Mouse (Mus musculus) retina, postnatal 1 day (tissue): ENCODE data around the gene Knstrn.

Experiments used
- DNase-seq: peaks from one replicate; pipeline ENCODE4 v3.0.0-alpha.2; 2012

Gene Knstrn

GRCm38 (mm10) chr2:118790551-118791525 is 23.0 kb upstream of the Knstrn start:
- peak; percentile 73 for DNase-seq

GRCm38 (mm10) chr2:118791591-118792258 is 22.1 kb upstream of the Knstrn start:
- DNase-seq, result no peak

- DNase-seq, result no peak
Measured at GRCm38 (mm10) chr2:118792259-118792613, 21.6 kb upstream of the Knstrn start.

GRCm38 (mm10) chr2:118793636-118794035 is 20.2 kb upstream of the Knstrn start:
- no peak for DNase-seq

GRCm38 (mm10) chr2:118802542-118803118 is 11.2 kb upstream of the Knstrn start:
- DNase-seq, result no peak

- DNase-seq, result no peak
Measured at GRCm38 (mm10) chr2:118804474-118804873, 9.3 kb upstream of the Knstrn start.

- DNase-seq, result no peak
Measured at GRCm38 (mm10) chr2:118805137-118805536, 8.7 kb upstream of the Knstrn start.

GRCm38 (mm10) chr2:118805756-118806155 is 8.0 kb upstream of the Knstrn start:
- DNase-seq, result no peak

- no peak for DNase-seq
Measured at GRCm38 (mm10) chr2:118806860-118807259, 6.9 kb upstream of the Knstrn start.

GRCm38 (mm10) chr2:118810861-118811260 is 2.9 kb upstream of the Knstrn start:
- no peak for DNase-seq

GRCm38 (mm10) chr2:118812724-118813123 is 1.1 kb upstream of the Knstrn start:
- DNase-seq, result no peak

- DNase-seq, result no peak
Measured at GRCm38 (mm10) chr2:118822800-118823199, 9.0 kb downstream of the Knstrn start.

GRCm38 (mm10) chr2:118824396-118824795 is 10.6 kb downstream of the Knstrn start:
- DNase-seq, result no peak

- DNase-seq, result no peak
Measured at GRCm38 (mm10) chr2:118829096-118829495, 15.3 kb downstream of the Knstrn start.

GRCm38 (mm10) chr2:118834061-118834460 is 20.3 kb downstream of the Knstrn start:
- DNase-seq, result no peak

- no peak for DNase-seq
Measured at GRCm38 (mm10) chr2:118835115-118835514, 21.3 kb downstream of the Knstrn start.

GRCm38 (mm10) chr2:118838330-118838729 is 24.5 kb downstream of the Knstrn start:
- no peak for DNase-seq

- no peak for DNase-seq
Measured at GRCm38 (mm10) chr2:118841186-118841585, 27.4 kb downstream of the Knstrn start.

- no peak for DNase-seq
Measured at GRCm38 (mm10) chr2:118841774-118842173, 28.0 kb downstream of the Knstrn start.

GRCm38 (mm10) chr2:118844427-118844826 is 30.6 kb downstream of the Knstrn start:
- no peak for DNase-seq

- DNase-seq, result peak; percentile 34
Measured at GRCm38 (mm10) chr2:118846246-118846645, 32.4 kb downstream of the Knstrn start.

GRCm38 (mm10) chr2:118851756-118852155 is 38.0 kb downstream of the Knstrn start:
- peak; percentile 64 for DNase-seq

GRCm38 (mm10) chr2:118861454-118862339 is 47.9 kb downstream of the Knstrn start, which contains the start of gene Ivd:
Gene Ivd (plus strand): TSS chr2:118861954.
- DNase-seq, result peak; percentile 98
